Mouse (Mus musculus): ENCODE results near the gene Pip4k2b.
"Not testable (repeated sequence)": the region's sequence is repeated elsewhere in the genome, so short reads cannot be mapped to it uniquely, and the experiment has no call there.

Pip4k2b gene

DNA sequence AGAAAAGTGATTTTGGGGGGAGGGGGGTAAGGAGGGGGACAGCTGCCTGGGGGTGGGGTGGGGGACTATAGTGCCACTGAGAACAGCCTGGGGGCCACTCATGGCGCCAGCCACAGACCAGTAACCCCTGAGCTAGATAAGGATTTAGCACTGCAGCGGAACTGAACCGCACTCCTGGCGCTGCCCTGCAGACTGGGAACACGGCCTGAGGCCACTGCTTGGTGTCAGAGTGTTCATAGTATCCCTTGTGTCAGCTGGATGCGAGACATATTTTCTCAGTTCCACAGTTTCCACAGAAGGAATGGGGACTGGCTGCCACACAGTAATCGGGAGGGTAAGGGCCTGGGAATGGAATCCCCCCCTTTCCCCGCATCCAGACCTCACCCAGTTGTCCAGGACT lies 28.5 kb downstream of the Pip4k2b start:
- in situ Hi-C loops (cut with MboI, MseI) = no loop called here

DNA sequence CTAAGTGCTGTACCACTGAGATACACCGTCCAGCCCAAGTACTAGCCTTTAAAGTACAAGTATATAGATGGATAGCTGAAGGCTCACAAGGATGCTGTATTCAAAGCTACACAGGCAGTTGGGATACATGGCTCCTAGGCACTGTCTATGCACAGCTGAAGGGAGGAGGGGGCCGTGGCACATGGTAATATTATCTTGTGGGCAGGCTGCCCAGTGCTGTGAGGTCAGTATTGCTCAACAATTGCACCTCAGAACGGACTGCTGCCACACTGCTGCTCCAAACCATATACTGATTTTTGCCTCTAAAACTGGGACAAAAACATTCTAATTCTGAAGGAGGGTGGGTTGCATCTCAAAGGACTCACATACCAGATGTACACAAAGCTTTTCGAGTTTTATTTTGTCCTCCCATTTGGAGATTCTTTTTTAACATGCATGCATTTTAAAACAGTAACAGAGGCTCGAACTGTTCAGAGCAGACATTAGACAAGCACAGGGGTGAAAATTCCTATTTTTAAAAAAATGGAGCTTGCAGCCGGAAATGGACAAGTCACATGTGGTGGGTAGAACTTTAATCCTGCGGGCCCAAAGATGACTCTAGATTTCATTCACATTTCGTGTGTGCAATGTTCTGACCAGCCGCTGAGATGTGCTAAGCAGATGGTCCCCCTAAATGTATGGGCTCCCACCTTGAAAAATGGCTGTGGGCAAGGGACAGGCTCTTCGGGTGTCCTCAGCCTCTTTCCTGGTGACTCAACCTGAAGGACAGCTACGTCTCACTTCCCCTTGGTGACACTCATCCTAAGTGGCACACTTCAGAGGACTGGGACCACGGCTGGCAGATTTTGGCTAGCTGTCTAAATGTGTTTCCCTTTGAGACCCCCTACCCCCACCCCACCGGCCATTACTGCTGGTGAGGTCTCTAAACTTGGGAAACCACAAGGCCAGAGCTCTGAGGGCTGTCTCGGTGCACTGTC lies 29.4 kb downstream of the Pip4k2b start:
- in situ Hi-C loops (cut with MboI, MseI) = no loop called here

DNA sequence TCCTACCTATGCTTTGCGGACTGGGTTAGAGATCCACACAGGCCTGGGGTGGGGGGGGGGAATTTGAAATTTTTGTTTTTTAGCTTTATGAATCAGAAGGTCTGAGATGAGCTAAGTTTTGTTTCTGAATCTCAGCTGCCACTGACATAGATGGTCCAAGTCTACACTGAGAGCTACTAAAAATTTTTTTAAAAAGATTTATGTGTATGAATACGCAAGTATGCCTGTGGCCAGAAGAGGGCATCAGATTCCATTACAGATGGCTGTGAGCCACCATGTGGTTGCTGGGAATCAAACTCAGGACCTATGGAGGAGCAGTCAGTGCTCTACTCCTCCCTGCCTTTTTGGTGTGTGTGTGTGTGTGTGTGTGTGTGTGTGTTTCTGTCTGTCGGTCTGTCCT lies 30.1 kb downstream of the Pip4k2b start:
- in situ Hi-C loops (cut with MboI, MseI) = no loop called here

DNA sequence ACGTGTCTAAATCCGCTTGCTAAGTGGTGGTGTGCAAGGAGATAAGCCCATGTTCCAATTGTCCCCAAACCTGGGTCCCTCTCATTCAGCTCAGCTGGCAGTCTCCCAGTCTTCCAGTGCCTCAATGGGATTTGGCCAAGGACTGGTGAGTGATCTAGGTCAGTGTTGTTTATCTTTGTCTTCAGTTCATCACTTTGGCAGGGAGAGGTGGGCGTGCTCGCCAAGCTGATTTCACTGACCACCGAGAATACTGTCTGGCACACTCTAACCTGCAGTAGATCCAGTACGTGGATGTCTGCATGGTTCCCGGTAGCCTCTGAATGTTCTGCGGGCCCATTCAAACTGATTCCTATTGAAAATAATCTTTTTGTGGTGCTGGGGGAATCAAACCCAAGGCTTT lies 30.6 kb downstream of the Pip4k2b start:
- in situ Hi-C loops (cut with MboI, MseI) = no loop called here

DNA sequence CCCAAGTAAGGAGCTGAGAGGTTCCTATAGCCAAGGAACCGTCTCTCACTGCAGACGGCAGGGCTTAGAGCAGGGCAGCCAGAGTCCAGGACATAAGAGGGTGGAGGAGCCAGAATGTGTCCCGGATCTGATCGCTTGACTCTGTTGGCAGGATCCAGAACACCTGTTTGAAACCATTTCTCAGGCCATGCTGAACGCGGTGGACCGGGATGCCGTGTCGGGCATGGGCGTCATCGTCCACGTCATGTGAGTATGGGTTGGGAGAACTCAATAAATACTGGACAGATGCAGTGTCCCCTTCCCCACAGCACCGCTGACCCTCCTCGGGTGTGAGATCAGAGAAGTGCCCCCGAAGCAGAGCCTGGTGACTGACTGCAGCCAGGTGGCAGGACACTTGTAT lies 32.2 kb downstream of the Pip4k2b start:
- in situ Hi-C loops (cut with MboI, MseI) = no loop called here

DNA sequence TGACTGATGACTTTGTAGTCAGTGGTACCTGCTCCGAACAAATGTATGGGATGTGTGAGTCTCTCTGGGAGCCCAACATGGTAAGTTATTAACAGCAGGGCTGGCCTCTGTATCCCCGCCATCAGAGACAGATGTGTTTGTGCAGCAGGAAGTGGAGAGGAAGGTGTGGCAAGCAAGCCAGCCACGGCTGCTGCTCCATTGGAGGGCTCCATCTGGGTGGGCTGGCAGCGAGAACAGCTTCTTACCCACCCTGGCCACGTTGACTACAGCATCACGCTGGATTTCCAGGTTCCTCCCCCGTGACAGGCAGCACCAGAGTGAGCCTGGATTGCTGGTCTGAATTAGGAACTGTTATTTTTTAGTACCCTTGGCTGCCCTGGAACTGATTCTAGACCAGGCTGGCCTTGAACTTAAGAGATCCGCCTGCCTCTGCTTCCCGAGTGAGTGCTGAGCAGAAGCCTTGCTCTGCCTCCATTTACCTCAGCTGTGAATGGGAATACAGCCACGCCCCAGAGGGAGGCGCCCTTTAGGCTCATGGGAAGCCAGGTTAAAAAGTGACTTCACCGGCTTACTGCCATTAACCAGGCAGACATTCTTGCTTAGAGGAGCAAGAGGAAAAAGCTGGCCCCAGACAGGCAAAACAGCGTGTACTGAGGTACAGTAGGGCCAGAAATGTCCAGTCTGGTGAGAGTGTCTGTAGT lies 33.2 kb downstream of the Pip4k2b start:
- in situ Hi-C loops (cut with MboI, MseI) = no loop called here

DNA sequence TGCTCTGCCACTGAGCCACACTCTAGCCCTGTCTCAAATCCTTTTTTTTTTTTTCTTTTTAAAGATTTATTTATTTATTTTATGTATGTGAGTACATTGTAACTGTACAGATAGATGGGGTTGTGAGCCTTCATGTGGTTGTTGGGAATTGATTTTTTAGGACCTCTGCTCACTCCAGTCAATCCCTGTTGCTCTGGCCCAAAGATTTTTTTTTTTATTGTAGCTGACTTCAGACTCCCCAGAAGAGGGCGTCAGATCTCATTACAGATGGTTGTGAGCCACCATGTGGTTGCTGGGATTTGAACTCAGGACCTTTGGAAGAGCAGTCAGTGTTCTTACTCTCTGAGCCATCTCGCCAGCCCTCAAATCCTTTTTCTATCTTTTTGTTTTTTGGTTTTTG lies 34.4 kb downstream of the Pip4k2b start:
- in situ Hi-C loops (cut with MboI, MseI) = not testable (repeated sequence)

DNA sequence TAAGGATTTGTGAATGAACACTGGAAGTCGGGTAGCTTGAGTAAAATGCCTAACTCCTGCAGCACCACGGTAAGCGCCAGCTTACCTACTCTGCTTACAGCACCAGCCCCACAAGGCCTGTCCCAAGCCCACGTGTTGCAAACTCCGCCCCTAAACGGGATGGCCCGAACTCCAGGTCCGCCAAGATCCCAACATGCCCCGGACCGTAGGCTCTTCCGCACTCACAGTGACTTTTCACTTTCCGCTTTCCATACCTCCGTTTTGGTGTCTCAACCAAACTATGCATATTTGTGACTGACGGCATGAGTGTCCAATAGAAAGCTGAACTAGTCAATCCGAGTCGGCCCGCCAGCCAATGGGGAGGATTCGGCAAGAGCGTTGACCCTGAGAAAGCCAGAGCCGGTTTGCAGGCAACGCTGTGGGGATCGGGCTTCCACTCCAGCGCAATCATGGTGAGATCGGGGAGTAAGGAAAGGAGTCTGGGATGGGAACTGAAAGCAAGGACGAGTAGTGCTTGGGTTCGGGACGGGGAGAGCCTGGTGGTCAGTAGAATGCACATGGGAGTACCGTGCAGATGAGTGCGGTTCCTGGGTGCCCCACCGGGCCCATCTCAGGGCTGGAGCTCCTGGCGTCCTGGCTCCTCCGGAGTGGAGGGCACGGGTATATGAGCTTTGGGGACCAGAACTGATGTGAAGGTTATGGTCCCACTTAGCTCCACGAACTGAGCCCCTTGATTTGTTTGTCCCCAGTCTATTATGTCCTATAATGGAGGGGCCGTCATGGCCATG lies 41.3 kb downstream of the Pip4k2b start, which contains the start of gene Psmb3:
Psmb3 (plus strand) TSS at position 361 of the 788 bp plus-strand sequence.
- in situ Hi-C loops (cut with MboI, MseI) = loop anchor here (5.0 kb wide), 1 partner anchor 39 kb away; the partner anchor contains the start of gene Pip4k2b

DNA sequence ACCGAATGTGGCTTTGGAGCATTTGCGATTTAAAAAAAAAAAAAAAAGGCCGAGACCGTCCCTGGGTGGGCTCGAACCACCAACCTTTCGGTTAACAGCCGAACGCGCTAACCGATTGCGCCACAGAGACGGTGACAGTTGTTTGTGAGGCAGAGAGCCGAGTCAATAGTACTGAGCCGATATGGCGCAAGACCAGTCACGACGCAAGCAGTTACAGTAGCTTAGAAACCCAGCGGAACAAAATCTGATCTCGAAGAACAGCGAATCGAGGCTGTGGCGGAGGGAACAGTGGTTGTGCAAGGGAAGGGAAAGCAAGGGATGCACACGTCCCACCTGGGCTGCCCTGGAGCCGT lies 42.1 kb downstream of the Pip4k2b start:
- in situ Hi-C loops (cut with MboI, MseI) = loop anchor here (5.0 kb wide), 1 partner anchor 40 kb away; the partner anchor contains the start of gene Pip4k2b

DNA sequence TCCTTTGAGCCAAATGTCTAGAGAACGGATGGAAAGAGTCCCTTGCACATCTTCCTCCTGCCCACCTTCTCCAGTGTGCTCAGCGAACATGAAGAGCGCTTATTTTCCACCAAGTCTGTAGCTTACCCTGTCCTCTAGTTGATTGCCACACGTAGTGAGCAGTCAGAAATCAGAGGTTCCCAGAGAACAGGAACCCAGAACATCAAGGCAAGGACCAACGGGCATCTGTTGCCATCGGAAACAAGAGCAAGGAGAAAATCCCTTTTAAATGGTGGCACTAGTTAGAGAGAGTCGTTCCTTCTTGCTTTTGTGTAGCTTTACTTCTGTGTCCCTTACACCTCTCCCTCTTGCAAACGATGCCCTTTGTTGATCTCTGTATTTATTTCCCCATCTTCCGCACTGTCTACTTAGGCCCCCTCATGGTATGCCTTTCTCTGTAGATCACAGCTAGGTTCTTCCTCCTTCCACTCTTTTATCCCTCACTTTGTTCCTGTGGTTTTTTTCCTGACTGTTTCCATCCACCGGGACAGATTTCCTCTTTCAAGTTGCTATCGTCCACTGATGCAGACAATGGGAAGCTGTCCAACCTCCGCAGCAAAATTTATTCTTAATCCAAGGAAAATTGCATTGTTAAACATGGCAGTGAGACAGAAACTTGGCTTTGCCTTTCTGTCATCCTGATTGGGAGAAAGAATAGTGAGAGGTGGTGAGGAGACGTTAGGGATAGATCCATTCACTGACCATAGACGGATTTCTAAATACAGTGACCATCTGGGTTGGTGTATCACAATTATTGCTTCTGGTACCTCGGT lies 42.7 kb downstream of the Pip4k2b start:
- in situ Hi-C loops (cut with MboI, MseI) = loop anchor here (5.0 kb wide), 1 partner anchor 41 kb away; the partner anchor contains the start of gene Pip4k2b

DNA sequence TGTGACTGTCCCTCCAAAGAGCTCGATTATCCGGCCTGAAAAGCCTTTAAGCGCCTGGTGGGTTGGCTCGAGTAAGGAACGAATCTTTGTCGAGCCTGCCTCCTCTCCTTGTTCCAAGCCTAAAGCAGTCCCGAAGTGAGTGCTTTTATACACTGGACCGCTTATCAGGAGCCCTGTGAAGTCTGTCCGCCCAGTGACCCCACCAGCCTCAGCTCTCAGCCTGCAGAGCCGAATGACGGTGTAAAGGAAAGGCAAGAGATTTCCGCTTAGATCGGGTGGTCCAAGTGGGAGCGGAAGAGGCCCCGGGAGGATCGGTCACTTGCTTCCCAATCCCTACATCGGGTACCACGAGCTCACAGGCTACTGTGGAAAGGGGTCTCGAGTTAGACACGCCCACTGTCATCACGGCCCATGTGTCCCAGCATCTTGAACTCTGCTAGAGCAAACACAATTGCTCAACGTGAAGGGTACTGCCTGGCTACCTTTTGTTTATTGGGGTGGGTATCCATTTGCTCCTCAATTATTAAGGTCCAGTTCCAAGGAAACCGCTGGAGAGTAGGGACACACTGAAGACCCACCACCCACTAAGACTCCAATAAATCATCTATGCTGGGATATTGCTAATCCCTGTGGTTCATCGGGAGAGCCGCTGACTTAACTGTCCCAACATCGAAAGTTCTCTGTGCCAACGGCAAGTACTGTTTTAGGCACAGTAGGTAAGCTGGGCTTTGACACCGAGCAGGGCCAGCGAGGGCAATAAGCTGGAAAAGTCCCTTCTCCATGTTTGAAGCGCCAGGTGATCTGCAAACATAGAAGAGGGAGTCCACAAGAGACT lies 43.5 kb downstream of the Pip4k2b start:
- in situ Hi-C loops (cut with MboI, MseI) = loop anchor here (5.0 kb wide), 1 partner anchor 41 kb away; the partner anchor contains the start of gene Pip4k2b

DNA sequence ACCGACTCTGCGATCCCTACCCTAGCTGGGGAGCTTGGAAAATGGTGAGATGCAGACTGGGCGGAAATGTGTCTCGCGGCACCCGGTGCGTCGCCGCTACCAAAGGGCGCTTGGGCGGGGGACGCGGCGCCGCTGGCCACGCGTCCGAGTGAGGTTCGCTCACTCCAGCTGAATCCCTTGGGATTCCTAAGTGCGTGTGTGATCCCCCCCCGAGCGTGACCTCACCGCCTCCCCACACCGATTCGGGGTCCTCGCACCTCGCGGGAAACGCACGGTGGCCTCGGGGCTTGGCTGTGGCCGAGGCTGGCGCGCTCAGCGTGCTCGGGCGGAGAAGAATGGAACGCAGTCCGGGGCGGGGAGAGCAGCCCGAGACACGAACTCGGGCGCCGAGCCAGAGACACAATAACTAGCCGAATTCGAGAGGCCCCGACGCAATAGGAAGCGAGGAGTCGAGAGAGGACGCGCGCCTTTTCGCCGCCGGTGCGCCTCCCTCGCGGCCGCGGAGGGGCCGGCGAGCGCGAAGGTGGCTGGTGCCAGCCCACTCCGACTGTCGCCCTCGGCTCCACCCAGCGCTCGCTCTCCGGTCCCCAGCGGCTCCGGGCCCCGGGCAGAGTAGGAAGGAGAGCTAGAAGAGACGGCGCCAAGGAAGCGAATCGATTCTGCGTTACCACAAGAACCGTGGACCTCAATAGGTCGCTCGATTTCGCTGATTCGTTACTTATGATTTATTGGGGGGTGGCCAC lies 44.3 kb downstream of the Pip4k2b start, which contains the start of gene Pcgf2:
Pcgf2 (minus strand) TSS at position 495 of the 743 bp plus-strand sequence.
- in situ Hi-C loops (cut with MboI, MseI) = loop anchor here (5.0 kb wide), 1 partner anchor 42 kb away; the partner anchor contains the start of gene Pip4k2b

DNA sequence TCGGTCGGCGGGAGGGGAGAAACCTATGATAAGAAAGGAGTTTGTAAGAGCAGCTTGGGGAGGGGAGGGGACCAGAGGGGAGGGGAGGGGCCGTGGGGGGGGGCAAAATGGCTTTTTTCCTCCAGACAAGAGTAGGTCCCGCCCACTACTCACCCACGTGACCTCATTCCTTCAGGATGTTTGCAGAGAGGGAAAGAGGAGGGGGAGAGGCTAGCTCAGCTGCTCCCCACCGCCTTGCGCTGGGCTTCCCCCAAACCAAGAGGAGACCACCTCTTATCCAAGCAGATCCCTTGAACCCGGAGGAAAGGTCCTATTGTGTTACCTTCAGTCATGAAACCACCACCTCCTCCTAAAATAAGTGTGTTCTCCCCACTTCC lies 44.9 kb downstream of the Pip4k2b start:
- in situ Hi-C loops (cut with MboI, MseI) = loop anchor here (5.0 kb wide), 1 partner anchor 43 kb away; the partner anchor contains the start of gene Pip4k2b

DNA sequence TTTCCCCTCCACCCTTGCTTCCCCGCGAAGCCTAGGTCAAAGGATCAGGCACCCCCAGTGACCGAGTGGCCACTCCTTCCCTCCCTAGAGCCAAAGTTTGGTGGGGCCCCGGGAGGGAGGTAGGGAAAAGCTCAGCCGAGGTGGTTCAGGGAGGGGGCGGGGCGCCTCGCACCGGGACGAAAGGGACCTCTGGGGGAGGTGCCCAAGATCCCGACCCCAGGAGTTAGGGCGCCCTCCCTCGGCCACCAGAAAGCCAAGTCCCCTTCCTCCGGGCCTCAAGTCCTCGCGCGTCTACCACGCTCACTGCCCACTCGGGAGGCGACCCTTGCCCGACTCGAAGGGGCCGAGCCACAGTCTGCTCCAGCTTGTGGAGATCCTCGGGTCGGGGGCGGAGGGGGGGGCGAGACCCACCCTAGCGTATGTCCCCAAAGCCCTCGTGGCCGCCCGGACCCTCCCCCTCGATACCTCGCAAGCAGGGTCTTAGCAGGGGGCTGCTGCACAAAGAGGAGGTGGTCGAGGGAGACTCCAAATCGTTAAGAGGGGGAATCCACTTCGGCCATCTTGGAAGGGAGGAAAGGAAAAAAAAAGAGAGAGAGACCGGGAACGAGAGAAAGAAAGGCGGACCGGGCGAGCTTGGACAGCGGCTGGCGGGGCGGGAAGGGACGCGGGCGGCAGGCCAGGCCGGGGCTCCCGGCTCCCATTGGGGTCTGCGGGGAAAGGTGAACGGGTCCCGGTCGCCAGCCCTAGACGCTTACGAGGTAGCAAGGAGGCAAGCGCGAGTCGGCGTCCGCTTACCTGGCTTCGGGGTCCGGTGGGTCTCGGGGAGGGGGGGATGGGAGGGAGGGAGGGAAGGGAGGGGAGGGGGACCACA lies 45.5 kb downstream of the Pip4k2b start:
- in situ Hi-C loops (cut with MboI, MseI) = no loop called here

DNA sequence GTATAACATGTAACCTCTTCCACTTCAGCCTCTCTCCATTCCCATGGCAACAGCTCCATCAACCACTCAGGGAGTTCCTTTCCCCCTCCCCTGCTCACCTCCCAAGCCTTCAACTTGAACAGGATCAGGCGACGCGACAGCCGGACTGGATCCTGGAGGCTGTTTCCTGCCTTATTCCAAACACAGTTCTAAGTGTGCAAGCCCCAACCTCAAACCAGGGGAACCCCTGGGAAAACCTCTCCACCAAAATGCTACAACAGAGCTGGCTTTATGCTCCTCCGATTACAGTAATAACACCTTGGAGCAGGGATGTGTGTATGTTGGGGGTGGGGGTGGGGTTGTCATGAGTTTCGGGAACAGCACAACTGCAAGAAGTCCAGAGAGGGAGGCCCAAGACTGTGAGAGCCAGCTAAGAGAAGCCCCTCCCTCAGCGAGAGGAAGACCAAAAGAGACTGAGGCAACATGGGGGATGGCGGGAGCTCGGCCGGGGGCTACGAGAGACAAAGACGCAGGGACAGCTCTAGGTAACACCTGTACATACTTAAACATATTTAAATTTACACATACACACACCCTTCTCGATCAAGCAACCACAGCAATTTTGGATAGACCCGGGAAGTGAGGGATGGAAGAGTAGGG lies 46.5 kb downstream of the Pip4k2b start:
- in situ Hi-C loops (cut with MboI, MseI) = no loop called here

DNA sequence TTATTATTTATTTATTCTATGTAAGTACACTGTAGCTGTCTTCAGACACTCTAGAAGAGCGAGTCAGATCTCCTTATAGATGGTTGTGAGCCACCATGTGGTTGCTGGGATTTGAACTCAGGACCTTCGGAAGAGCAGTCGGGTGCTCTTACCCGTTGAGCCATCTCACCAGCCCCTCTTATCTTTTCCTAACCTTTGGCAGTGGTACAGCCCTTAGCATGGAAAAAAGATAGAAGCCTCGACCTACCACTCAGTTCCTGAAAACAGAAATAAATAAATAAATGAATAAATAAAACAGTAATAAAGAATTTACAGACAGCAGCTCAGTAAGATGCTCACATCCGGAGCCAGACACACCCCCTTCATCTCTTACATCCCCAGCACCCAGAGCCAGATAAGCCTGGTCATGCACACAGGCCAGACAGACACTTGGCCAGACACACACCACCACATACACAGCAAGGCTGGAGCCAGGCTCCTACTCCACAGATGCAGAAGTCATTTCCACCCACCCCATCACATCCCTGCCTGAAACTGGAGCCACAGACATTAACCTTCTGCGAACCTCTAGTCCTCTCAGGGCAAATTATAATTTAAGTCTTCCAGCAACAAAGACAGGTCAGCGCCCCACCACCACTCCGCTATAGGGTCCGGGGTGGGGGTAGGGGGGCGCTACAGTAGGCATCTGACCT lies 47.2 kb downstream of the Pip4k2b start:
- in situ Hi-C loops (cut with MboI, MseI) = no loop called here

DNA sequence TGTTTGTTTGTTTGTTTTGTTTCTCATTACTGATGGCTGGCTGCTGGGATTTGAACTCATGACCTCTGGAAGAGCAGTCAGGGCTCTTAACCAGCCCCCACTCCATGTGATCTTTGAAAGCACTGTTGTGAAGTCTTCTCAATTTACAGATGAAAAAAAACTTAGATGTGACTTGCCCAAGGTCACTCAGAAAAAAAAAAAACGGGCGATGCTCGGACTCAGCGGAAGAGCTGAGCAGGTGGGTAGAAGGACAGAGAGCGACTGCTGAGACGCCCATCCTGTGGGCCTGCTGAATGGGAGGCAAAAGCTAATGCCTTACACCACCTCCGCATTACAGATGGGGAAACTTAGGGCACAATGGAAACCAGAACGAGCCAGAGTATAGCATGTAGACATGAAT lies 47.8 kb downstream of the Pip4k2b start:
- in situ Hi-C loops (cut with MboI, MseI) = no loop called here
